ENCODE assay signal across 23 mouse cellular contexts in genomic region chr16:24177131-24177530, GRCm38 (mm10).
DNase-seq lines count a peak whose midpoint lies in the region; ATAC-seq and TF ChIP-seq lines count a peak whose summit lies in the region.
"Had no signal": no experiment of that assay in that cellular context is flagged by ENCODE, and none has a peak within 500 bp of the region (broad histone marks: within the 10 kb centered on the region; RNA-seq: fewer than 3 reads in every experiment).

No protein-coding gene starts in this region.

- H3K4me2 ChIP-seq in hindbrain, embryonic 16.5 days (ENCODE audit: low read length), result no peak overlapping the region
- H3K4me2 ChIP-seq: embryonic facial prominence, embryonic 13.5 days; embryonic facial prominence, embryonic 15.5 days; forebrain, embryonic 12.5 days; forebrain, embryonic 15.5 days had no signal

- 76% methylated on average over 7 of the region's 7 CpGs for WGBS in hindbrain, embryonic 16.5 days
- 98% methylated on average over 7 of the region's 7 CpGs for WGBS in thymus, adult 2 months

- no peak for TF ChIP-seq CTCF in gastrocnemius, adult 2 months (IDR thresholded peaks at IDR 0.05)
- no peak for TF ChIP-seq CTCF in thymus, adult 2 months (IDR thresholded peaks at IDR 0.05; ENCODE audit: borderline replicate concordance, control insufficient read depth, extremely low read depth, insufficient read depth, low read length, poor library complexity)

- intact Hi-C loops in gastrocnemius, adult 2 months (cut with DNase I), result loop anchor here (1.0 kb wide), 1 partner anchor 21 kb away; no protein-coding TSS in a partner anchor

- no peaks in the 10 kb centered on the region for H3K27me3 ChIP-seq in hindbrain, embryonic 16.5 days (replicated peaks; ENCODE audit: control insufficient read depth, insufficient read depth, low read length)
- H3K27me3 ChIP-seq in thymus, adult 2 months (ENCODE audit: control insufficient read depth, insufficient read depth, low read length), result no peaks in the 10 kb centered on the region
- H3K27me3 ChIP-seq: embryonic facial prominence, embryonic 13.5 days; embryonic facial prominence, embryonic 15.5 days; forebrain, embryonic 12.5 days; forebrain, embryonic 15.5 days had no signal

- H3K4me1 ChIP-seq in hindbrain, embryonic 16.5 days (ENCODE audit: control insufficient read depth, insufficient read depth, low read depth, low read length), result no peaks in the 10 kb centered on the region
- peaks cover 48% of the 10 kb centered on the region for H3K4me1 ChIP-seq in thymus, adult 2 months (replicated peaks; ENCODE audit: control insufficient read depth, insufficient read depth, low read length)
- H3K4me1 ChIP-seq: embryonic facial prominence, embryonic 13.5 days; embryonic facial prominence, embryonic 15.5 days; forebrain, embryonic 12.5 days; forebrain, embryonic 15.5 days had no signal

- no peak for ATAC-seq in hindbrain, embryonic 16.5 days
- ATAC-seq: forebrain, embryonic 15.5 days; forebrain, postnatal 0 days had no signal

- 0 out of 2 replicates have a peak overlapping the region, but pooled peaks have one; percentile 4 for H3K4me3 ChIP-seq in gastrocnemius, adult 2 months
- H3K4me3 ChIP-seq in hindbrain, embryonic 16.5 days (ENCODE audit: low read length), result no peak overlapping the region
- no peak overlapping the region for H3K4me3 ChIP-seq in thymus, adult 2 months (ENCODE audit: control insufficient read depth, insufficient read depth, low read length)
- H3K4me3 ChIP-seq: embryonic facial prominence, embryonic 13.5 days; embryonic facial prominence, embryonic 15.5 days; erythroblast, embryonic 14.5 days; forebrain, embryonic 10.5 days; forebrain, embryonic 12.5 days; forebrain, embryonic 15.5 days had no signal

- H3K9ac ChIP-seq in hindbrain, embryonic 16.5 days (ENCODE audit: low read depth, low read length), result no peak overlapping the region
- H3K9ac ChIP-seq: embryonic facial prominence, embryonic 13.5 days; embryonic facial prominence, embryonic 15.5 days; forebrain, embryonic 12.5 days; forebrain, embryonic 15.5 days; forebrain, postnatal 0 days had no signal

- TF ChIP-seq POLR2A in thymus, adult 2 months (IDR thresholded peaks at IDR 0.05; ENCODE audit: control insufficient read depth, extremely low read depth, insufficient read depth, low read length, poor library complexity), result no peak

- H3K27ac ChIP-seq in gastrocnemius, adult 2 months, result peak overlapping the region; percentile 89
- H3K27ac ChIP-seq in hindbrain, embryonic 16.5 days (ENCODE audit: low read depth, low read length), result no peak overlapping the region
- no peak overlapping the region for H3K27ac ChIP-seq in thymus, adult 2 months (ENCODE audit: control insufficient read depth, insufficient read depth, low read length)
- H3K27ac ChIP-seq: embryonic facial prominence, embryonic 13.5 days; embryonic facial prominence, embryonic 15.5 days; forebrain, embryonic 10.5 days; forebrain, embryonic 12.5 days; forebrain, embryonic 15.5 days had no signal

- DNase-seq in gastrocnemius, adult 2 months, result peak; percentile 36
- DNase-seq in gastrocnemius, adult 8-10 months (ENCODE audit: low spot score in 2 of 2), result no peak
- DNase-seq in adipocyte (ENCODE audit: low spot score), result peak; percentile 34
- DNase-seq in brain, adult 2 months (ENCODE audit: low read depth, low spot score), result peak; percentile 32
- DNase-seq in skeletal muscle tissue, adult 2 months (ENCODE audit: low read depth, low spot score), result peak; percentile 76
- DNase-seq in thymus, adult 2 months, result no peak
- DNase-seq: adrenal gland, adult 8-10 months; adrenal gland, postnatal 14 days; adrenal gland, postnatal 36 days; cerebellum, adult 11-12 months; cerebellum, adult 2 months; cerebellum, adult 9-11 months; cerebellum, postnatal 14 days; cerebellum, postnatal 36 days; embryo, embryonic 11 days; forebrain, postnatal 0 days had no signal

- no peaks in the 10 kb centered on the region for H3K9me3 ChIP-seq in hindbrain, embryonic 16.5 days (ENCODE audit: control insufficient read depth, low read length)
- H3K9me3 ChIP-seq: embryonic facial prominence, embryonic 13.5 days; embryonic facial prominence, embryonic 15.5 days; forebrain, embryonic 10.5 days; forebrain, embryonic 12.5 days; forebrain, embryonic 15.5 days had no signal

- H3K36me3 ChIP-seq in hindbrain, embryonic 16.5 days (ENCODE audit: control insufficient read depth, insufficient read depth, low read length), result no peaks in the 10 kb centered on the region
- no peaks in the 10 kb centered on the region for H3K36me3 ChIP-seq in thymus, adult 2 months (ENCODE audit: control insufficient read depth, insufficient read depth, low read length)
- H3K36me3 ChIP-seq: embryonic facial prominence, embryonic 13.5 days; embryonic facial prominence, embryonic 15.5 days; forebrain, embryonic 10.5 days; forebrain, embryonic 12.5 days; forebrain, embryonic 15.5 days had no signal

Comparison
In these comparisons a context has a peak if more than half of its experiments do, and no peak if none do; other contexts are left out.
1. DNase-seq: peak in gastrocnemius, adult 2 months (single experiment), adipocyte (single experiment), brain, adult 2 months (single experiment) and skeletal muscle tissue, adult 2 months (single experiment); none in gastrocnemius, adult 8-10 months (0 of 2) and thymus, adult 2 months (single experiment).